Mouse (Mus musculus): ENCODE measurements at regions not wholly inside any gene's neighbourhood (a gene's known extent, or its start where the extent isn't known, plus 50 kb on each side); places are given as distances from the start of the nearest gene placed in this dataset.

DNA sequence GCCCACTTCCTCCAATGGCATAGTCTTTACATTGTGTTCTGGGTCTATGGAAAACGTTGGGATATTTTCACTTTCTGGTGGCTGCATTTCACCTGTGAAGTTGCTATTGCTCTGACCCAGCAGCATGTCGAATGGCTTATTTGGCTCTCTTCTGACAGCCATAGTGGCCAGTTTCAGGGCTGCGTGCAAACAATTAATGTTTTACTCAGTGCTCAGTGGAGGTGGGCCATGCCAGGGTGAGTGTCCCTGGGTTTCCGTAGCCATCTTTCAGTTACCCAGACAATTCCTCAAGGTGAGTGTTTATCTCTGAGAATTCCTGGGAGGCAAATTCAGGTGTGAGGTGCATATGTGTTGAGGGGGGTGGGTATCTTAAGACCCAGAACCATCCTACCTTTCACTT is 329.2 kb upstream of the Gm10131 start:
- no peak for TF ChIP-seq CTCF (IDR thresholded peaks at IDR 0.05; ENCODE audit: insufficient read depth, low read depth, low read length)
- TF ChIP-seq POLR2A (IDR thresholded peaks at IDR 0.05; ENCODE audit: insufficient read depth, low read depth, low read length), result no peak
